Mouse (Mus musculus): ENCODE data around the gene Ndst4. TPM values are rescaled to one million over a fixed set of nuclear protein-coding genes. Genes with fewer than 3 reads are reported as not detected.

Ndst4 gene
- polyA plus RNA-seq (2017; shearing (Covaris generic)): not detected

DNA sequence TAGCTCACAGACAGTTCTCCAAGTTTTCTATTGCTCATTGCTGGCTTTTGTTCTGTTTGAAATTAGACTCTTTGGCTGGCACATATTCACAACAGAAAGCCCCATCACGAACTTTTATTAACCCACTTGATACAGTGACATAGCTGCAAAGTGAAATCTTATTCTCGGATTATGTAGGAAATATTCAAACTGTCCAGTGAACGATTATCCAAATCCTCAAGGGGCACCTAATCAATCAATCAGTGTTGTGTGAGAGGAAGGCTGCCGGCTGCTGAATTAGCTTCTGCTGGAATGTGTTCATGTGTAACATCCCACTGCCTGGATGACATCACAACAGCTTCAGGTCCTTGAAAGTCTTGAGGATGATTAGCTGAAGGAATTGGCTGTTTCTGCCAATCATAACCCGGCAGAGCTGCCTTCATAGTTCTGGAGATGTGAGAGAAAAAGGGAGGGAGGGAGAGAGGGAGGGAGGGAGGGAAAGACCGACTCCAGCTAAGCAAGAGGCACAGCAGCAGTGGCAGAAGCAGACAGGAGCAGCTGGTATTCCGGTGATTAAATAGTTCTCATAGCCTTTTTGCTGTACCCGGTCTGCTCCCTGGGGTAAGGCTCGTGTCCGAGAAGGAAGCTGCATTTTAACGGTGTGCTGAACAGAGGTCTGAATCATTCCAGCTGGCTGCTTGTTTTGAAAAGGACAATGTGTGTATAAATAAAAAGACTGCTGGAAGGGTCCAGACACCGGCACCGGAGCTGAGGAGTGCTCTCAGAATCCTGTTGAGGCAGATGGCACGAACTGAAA is at the start of gene Ndst4:
Gene Ndst4 (plus strand): TSS at position 476 of the 796 bp plus-strand sequence.

